Mouse (Mus musculus): ENCODE measurements around the gene Hist1h2bc.

DNA sequence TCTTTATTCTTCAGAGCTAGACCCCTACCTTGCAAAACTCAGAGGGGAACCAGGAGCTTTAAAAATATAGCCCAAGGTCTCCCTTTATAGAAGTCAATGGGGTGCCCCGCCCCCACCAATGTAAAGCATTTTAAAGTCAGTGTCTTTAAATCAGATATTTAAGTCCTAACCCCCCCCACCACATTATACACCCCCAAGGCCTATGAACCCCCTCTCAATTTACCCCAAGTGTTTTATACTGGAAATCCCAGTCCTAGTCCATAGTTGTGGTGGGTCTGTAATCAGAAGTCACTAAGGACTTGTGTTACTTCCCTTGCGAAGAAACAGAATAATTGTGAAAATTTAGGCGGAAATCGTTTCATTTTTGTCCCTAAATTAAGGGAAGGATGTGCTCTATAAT, 54.0 kb downstream of the Hist1h2bc start:
- TF ChIP-seq CTCF (IDR thresholded peaks at IDR 0.05; ENCODE audit: low read depth) (no peak), EP300 (optimal IDR thresholded peaks at IDR 0.05) (no peak)

Data from stomach, postnatal 0 days (tissue).